Mouse (Mus musculus) adrenal gland, adult (tissue): ENCODE results near the gene Galk1.
"Not testable (repeated sequence)": the region's sequence is repeated elsewhere in the genome, so short reads cannot be mapped to it uniquely, and the experiment has no call there.

Experiments used
- DNase-seq, 2 experiments: peaks; one replicate each; pipeline ENCODE4 v3.0.0; 2022 to 2023; ENCODE audit warnings: low spot score in 1 of 2; ENCODE audit not compliant: inconsistent age in 2 of 2

The Galk1 gene

DNA sequence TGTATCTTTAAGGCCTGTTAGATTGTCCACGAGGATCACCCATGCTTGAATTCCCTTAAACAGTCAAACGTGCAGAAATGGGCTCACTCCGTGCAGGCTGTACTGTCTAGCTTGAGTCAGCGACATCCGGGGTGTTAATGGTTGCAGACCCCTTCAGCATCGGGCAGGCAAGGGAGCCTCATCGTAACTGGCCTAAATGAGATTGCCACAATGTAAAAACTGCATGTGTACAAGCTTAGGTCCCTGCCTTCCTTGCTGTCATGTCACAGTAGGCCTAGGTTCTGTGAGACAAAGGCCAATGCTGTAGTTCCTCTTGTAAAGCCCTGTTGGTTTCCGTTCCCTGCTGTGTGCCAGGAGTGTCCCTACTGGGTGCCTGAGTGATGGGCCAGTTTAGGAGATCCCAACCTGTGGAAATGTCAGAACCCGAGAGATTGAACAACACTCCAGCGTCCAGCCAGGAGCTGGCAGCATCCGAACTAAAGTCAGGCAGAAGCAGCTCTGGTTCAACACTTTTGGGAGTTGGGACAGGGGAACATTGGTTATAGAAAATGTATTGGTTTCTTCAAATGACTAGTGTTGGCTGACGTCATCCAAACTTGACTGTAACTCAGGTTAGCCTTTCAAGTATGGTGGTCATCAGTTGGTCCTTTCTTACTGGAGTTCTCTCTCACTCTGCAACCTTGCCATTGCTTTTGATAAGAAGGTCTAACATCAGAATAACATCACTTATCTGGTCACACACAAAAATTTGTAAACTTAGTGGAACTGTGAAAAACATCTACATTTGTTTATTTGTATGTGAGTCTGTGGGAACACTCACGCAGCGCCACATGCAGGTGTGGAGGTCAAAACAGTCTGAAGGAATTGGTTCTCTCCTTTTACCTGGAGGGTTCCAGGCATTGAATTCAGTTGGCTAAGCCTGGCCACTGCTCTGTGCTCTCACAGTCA, 18.7 kb upstream of the Galk1 start:
- DNase-seq = no peak

DNA sequence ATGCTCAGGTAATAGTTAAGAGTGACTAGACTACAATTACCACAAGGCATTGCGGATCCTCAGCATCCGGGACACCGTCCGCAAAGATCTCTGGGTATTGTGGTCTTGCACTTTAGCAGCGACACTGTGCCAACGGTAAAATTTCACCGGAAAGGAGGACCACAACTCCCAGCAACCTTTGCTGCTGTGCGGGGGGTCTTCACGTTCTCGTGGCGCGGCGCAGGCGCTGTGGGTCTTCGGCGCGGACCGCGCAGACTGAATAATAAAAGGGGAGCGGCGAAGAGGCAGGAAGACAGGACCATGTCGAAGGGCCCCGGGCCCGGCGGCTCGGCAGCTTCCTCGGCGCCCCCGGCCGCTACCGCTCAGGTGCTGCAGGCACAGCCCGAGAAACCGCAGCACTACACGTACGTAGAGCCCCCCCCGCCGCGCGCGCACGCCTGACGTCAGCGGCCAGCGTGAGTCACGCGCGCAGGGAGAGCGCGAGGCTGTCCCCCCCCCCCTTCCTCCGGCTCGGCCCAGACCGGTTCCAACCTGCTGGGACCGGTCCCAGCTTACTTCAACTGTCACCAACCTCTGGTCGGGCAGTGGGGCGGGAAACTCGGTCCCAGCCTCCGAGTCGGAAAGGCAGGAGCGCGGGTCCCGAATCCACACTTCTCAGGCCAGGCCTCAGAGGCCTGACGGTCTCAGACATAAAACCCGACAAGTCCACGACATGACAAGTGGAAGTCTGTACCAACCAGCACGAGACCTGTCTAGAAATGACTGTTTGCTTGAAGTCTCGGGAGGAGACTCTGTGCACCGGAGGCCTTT, 17.8 kb upstream of the Galk1 start, which contains the start of gene Unk:
Unk (plus strand) TSS at position 235 of the 810 bp plus-strand sequence.
- DNase-seq = peak; percentile 98 to 99

DNA sequence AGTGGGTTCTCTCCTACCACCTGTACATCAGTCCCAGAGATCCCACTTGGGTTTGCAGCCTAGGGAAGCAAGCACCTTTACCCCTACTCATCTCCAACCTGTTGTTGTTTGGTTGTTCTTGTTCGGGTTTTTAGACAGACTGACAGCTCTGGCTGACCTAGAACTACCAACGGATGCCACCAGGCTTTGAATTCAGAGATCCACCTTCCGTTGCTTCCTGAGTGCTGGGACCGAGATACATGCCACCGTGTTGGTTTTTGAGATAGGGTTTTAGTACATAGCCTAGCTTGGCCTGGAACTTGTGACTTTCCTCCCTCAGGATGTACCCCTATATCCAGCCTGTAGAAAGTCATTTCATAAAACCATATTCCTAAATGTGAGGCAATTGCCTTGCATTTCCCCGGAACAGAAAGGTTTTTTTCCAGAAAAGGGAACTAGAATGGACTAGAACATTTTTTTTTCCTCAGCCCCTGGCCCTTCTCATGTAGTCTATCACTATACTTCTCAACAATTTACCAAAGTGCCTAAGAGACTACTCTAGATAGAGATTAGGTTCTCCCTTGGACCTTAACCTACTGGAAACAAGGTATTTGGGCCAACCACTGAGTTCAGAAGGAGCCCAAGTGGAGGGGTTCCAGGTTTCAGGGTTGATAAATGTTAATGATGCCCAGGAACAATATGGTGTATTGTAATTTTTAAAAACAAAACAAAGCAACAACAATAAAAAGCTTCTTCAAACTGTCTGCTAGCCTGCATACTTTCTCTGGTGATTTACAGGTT, 16.8 kb upstream of the Galk1 start:
- DNase-seq = peak in 1 of 2 experiments; percentile 53

- peak in 1 of 2 experiments; percentile 41 for DNase-seq
Observed at GRCm38 (mm10) chr11:116028177-116028865, 15.8 kb upstream of the Galk1 start.

DNA sequence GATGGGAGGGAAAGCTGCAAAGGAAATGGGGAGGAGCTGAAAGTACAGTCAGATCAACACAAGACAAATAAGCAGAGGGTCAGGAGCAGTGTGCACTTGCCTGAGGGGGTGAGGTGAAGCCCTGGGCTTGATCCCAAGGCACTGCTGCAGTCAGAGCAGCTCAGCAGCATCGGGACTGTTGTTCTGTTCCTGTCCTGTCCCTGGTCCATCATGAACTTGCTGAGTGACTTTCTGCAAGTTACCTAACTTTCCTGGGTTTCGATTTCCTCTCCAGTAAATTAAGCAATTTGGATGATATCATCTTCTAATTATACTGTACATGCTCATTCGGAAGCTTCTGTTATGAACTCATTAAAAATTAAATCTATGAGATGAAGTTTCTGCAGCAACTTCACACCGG, 15.2 kb upstream of the Galk1 start, which contains the start of gene H3f3b:
H3f3b (minus strand) TSS at position 207 of the 400 bp plus-strand sequence.
- DNase-seq = peak in 1 of 2 experiments; percentile 61

DNA sequence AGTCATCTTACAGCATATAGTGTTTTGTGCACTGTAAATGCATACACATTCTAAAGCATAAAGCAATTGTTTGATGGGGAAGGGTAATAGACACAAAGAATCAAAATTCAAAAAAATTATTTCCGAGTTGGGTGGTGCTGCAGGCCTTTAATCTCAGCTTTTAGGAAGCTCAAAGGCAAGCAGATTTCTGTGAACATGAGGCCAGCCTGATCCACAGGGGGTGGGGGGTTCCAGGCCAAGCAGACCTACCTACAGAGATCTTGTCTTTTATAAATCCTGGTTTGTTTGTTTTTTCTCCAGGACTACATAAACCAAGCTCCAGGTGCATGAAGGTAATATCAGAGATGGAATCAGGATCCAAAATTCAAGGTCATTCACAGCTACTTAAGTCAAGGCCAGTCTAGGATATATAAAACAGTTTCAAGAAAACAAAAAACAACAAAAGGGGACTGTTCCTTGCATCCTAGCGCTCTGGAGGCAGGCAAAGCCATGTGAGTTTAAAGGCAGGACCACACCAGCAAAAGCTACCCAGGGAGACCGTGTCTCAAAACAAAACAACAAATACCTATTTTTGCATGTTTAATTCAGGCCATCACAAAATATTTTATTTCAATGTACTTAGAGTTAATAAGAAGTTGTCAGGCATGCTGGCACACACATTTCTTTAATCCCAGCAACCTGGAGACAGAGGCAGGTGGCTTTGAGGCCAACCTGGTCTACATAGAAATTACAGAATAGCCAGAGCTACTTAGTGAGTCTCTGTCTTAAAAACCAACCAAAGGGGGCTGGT, 12.7 kb upstream of the Galk1 start:
- DNase-seq = no peak

GRCm38 (mm10) chr11:116024356-116024808, 11.9 kb upstream of the Galk1 start:
- DNase-seq = peak; percentile 98

DNA sequence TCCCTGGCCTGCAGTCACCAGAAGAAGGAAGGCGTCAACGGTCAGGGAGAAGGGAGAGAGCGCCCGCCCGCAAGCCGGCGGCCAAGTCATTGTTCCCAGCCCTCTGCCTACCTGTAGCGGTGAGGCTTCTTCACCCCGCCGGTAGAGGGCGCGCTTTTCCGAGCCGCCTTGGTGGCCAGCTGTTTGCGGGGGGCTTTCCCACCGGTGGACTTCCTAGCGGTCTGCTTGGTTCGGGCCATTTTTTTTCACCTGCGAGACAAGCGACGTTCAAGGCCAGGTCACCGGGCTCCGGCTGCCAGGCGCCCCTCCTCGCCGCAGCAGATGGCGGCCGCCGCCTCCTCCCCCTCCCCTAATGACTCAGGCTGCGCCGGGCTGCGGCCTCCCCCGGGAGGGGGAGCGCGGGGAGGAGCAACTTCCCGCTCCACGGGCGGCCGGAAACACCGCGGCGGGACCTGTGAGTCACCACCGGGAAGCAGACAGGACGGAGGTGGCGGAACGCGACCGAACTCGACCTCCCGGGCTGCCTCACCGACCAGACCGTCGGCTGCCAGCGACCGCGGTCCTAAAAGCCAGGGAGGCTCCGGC, 11.3 kb upstream of the Galk1 start:
- DNase-seq = peak; percentile 94 to 97

- DNase-seq = not testable (repeated sequence)
Observed at GRCm38 (mm10) chr11:116023074-116023770, 10.7 kb upstream of the Galk1 start.

- no peak for DNase-seq
Observed at GRCm38 (mm10) chr11:116022256-116022780, 9.8 kb upstream of the Galk1 start.

DNA sequence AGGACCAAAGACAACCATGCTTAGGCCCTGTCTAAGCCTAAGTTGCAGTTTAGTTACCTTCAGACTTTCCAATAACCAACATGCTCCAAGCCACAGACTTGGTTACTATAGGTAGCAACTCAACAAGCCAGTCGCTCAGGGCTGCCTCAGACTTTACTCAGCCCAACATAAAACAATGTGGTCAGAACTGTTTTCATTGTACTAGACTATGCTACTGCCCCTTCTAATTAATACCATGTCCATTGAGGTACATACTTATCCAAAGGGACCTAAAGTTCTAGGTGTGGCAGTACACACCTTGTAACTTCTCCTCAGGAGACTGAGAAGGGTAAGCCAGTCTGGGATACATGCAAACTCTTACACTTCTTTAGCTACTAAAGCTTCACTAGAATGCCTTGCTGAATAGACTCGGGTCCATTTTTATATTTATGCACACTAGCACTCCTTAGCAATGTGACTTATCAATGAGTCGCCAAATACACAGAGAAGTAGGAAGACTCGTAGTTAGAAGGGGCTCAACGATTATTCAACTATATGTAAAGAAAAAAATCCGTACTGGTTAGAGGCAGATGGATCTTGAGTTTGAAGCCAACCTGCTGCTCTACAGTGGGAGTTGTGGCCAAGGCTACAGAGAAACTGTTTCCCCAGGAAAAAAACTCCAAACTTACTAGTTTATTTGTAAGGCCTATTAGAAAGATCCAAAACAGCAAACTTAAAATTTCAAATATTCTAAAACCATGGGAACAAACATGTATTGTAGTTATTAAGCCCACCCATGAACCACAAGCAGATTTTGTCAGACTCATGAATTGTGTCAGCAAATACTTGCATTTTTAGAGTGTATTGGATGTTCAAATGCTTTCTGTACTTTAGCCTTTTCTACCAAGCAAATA, 9.1 kb upstream of the Galk1 start:
- DNase-seq = peak in 1 of 2 experiments; percentile 41

DNA sequence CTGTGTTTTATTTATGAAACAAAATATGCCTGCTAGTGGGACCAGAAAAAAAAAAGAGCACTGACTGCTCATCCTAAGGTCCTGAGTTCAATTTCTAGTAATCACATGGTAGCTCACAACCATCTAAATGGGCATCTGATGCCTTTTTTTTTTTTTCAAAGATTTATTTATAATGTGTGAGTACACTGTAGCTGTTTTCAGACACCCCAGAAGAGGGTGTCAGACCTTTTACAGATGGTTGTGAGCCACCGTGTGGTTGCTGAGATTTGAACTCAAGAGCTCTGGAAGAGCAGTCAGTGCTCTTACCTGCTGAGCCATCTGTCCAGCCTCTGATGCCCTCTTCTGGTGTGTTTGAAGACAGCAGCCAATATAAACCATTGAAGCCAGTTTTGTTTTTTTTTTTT, 8.0 kb upstream of the Galk1 start:
- DNase-seq = no peak

DNA sequence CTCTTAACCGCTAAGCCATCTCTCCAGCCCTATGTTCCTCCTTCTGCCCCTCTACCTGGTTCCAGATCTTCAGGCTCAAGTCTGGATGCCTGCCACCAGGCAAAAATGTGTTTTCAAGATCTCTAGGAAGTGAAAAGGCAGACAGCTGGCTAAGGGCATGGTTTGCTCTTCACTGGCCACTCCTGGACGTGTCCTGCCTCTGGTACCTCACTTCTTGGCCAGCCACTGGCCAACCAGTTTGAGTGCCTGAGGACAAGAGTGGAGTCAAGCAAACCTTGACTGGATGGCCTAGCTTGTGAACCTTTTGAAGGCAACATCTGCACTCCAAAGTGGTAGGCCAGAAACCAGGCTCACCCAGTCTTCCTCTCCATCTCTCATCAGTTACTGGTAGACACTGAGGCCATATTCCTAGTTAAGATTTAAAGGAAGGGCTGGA, 7.5 kb upstream of the Galk1 start:
- DNase-seq = no peak

GRCm38 (mm10) chr11:116019360-116019791, 6.9 kb upstream of the Galk1 start:
- DNase-seq = no peak

DNA sequence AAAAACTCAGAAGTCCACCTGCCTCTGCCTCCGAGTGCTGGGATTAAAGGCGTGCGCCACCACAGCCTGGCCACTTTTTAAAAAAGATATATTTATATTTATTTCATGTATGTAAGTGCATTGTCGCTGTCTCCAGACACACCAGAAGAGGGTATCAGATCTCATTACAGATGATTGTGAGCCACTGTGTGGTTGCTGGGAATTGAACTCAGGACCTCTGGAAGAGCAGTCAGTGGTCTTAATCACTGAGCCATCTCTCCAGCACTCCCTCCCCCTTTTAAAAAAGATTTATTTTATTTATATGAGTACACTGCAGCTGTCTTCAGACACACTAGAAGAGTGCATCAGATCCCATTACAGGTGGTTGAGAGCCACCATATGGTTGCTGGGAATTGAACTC, 6.3 kb upstream of the Galk1 start:
- not testable (repeated sequence) for DNase-seq

DNA sequence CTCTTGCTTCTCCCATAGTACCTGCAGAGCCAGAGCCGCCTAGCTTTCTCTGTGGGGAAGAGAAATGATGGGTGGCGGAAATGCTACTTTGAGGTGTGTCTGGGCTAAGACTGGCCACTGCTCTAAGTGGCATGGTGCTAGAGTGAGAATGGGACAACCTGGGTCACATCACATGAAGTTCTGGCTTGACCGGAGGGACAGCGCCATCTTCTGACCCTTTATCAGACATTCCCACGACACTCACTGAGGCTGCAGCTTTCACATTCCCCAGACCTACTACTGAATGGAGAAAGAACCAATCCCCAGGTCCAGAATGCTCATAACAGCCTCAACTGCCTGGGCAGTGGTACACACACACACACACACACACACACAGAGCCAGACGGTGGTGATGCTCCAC, 5.6 kb upstream of the Galk1 start:
- DNase-seq = peak in 1 of 2 experiments; percentile 80

DNA sequence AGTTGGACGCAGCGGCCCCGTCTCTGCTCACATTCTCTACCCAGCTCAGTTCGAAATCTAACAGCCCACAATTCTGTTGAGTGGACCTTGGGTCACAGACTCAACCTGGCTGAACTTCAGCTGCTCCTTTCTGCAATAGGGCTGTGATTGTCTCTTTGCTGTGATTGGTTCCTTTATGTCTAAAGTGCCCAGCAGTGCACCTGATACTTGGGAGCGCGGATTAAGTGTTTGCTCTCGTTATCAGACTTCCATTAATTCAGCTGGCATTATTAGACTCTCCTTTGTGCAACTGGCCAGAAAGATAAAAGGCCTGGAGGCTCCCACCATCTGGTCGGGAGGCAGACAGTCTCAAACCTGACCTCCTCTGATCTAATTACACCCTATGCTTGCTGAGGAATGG, 2.3 kb upstream of the Galk1 start:
- DNase-seq = no peak
